Mouse (Mus musculus): ENCODE results near the gene Nav2. TPM values are rescaled to one million over a fixed set of nuclear protein-coding genes. Genes with fewer than 3 reads are reported as not detected.

The Nav2 gene
- total RNA-seq, 2 experiments from 2014 or later = 6.1 to 7.5 TPM

DNA sequence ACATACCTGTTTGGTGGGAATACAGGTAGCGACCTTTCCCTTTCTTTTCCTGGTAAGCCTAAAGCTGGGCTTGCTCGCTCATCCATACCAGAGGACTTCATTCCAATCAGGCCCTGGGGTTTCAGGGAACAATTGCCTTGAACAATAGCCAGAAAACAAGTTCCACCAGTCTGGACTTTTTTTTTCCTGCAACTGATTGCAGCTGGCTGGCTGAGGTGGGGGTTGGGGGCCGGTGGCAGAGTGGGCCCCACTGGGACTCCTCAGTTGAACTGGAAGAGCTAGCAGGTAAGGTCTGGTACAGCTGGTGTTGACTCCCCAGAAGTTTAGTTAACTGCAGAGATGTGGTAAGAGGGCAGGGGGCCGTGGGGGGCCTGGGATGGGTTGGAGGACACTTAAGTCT, 619.0 kb downstream of the Nav2 start:
- DNase-seq (ENCODE audit: low spot score in 2 of 2) = no peak

DNA sequence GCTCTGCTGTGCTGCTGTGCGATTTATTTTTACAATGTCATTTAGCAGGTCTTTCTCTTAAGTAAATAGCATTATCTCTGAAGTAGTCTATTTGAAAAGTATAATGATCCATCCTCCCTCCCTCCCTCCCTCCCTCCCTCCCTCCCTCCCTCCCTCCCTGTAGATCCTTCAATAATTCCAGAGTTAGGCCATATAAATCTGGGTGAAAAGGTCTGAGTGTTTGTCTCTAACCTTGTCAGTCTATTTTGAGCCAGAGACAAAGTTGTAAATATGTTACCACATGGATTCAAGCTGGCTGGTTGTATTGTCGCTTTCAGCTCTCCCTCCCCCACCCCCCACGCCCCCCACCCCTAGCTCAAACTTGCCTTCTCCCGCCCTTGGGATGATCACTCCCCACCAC, 619.4 kb downstream of the Nav2 start:
- DNase-seq (ENCODE audit: low spot score in 2 of 2) = no peak

DNA sequence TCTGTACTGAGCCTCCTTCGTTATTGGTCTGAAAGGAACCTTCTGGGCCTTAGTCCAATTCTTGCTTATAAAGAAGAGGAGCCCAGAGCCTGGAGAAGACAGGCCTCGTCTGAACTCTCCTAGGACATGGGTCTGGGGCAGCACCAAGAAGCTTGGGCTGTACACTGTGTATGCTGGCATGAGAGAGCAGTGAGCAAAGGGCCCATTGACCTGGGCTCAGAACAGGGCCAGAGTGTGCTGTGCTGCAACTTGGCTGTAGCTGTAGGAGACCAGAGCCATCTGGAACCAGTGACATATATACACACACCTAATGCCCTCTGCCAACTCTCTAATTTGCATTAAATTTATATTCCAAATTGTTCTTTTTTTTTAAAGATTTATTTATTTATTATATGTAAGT, 621.0 kb downstream of the Nav2 start:
- DNase-seq (ENCODE audit: low spot score in 2 of 2) = no peak

DNA sequence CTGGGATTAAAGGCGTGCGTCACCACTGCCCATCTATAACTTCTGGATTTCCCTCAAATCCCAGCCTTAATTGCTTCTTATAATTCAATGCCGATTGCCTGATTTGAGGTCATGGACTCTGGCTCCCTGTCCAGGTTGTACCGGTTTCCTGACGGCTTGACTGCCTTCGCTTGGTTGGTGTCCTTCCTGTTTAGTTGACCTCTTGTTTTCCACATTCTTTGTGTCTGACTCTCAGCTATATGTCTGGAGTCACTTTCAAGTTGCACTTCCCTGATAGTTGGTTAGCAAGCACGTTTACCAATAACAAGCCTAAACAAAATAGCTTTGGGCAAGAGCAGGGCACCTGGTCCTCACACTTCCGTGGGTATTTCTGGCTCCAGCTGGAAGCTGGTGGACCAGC, 625.1 kb downstream of the Nav2 start:
- DNase-seq (ENCODE audit: low spot score in 2 of 2) = no peak

DNA sequence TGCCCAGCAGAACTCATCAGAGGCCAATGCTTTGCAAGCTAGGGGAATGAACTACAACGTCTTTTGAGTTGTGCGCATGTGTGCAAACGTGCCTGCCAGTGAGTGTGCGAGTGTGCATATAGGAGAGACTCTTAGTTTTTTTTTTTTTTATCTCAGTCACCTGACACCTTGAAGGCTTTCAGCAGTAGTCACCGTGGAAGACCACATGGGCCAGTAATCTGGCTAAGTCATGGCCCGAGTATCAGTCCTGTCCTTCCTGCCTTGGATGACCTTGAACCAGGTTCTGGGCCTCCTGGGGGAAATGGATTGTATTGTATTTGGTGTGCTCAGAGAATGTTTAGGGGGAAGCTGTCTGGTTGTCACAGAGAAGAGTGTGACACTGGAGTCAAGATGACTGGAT, 625.7 kb downstream of the Nav2 start:
- DNase-seq (ENCODE audit: low spot score in 2 of 2) = no peak

DNA sequence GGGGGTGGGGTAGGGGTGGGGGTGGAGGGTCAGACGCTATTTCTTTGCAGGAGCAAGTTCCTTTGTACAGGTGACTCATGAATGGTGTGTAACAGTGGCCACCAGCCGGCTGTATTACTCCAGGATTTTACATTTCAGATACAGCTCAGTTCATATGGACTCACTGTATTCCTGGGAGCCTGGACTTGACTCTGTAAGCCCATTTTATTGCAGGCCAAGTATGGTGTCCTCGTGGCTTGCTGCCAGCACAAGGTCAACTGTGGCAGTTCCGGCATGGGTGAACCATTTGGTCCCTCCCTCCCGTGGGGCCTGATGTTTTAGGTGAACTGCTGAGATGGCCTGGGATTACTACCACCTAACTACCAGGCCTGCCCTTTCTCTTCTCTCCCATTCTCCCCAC, 629.8 kb downstream of the Nav2 start:
- no peak for DNase-seq (ENCODE audit: low spot score in 2 of 2)

DNA sequence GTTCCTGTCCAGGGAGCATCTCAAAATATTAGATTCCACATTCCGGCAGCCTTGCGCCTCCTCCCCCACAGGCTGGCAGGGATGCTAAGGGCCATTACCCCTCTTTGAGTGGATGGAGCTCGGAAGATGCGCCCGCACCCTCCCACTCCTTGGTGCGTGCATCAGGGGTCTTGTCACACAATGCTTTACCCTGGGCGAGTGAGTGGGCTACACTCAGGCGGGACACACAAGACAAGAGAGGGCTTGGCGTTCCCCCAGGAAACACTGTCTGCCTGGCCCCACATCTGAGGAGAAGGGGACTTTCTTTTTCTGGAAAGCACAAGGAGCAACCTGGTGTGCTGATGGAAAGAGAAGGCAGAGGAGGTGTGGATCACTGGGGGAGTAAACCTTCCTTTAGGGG, 631.7 kb downstream of the Nav2 start:
- no peak for DNase-seq (ENCODE audit: low spot score in 2 of 2)

DNA sequence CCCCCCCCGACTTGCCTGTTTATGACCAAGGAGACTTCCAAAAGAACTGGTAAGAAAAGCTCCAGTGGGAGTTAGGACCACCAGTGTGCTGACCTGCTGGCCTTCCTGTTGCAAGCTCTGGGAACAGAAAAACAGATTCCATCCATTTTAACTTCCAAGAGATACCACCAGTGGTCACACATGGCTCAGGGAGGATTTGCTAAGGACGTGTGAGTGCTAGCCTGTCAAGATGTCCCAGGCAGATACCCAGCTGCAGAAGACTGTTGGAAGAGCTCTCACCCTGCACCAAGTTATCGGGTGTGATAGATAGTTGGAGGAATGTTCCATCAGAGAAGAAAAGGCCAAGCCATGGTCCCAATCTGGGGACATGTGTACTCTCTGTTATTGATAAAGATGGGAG, 633.6 kb downstream of the Nav2 start:
- no peak for DNase-seq (ENCODE audit: low spot score in 2 of 2)

DNA sequence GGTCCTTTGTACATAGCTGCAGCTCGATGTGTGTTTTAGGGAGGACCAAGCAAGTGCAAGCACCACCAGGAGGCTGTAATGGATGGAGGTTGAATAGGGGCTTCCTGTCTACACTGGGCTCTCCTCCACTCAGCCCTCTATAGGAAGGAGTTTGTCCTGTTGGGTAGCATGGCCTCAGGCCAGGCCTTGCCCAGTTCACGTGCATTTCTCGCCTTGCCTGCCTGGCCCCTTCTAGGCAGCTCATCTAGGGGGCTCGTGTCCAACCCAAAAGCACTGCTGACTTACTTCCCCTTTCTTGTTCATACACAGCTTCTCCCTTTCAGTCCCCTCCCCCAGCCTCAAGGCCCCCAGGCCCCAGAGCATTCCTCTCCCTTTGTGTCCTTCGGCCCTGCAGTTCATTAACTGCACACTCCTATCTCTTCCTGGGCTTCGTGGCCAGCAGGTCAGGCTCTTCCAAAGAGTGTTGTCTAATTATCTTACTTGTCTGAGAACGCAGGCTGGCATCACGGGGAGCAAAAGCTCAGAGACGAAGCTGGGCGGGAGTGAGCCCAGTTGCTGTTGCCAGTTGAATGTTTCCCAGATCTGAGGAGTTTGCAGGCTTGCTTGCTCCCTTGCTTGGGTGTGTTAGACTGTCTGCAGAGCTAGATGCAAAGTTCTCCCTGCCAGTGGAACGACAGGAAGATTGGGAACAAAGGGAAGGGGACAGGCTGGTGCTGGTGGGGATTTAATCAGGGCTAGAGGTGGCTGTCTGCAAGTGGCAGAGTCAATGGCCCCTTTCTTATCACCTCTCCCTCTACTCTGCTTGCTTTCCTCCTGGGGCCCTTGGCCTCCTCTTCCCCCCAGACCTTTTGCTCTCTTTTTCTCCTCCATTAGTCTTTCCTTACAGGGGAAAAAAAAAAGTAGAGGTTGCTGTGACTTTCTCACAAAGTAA, 636.5 kb downstream of the Nav2 start:
- no peak for DNase-seq (ENCODE audit: low spot score in 2 of 2)

DNA sequence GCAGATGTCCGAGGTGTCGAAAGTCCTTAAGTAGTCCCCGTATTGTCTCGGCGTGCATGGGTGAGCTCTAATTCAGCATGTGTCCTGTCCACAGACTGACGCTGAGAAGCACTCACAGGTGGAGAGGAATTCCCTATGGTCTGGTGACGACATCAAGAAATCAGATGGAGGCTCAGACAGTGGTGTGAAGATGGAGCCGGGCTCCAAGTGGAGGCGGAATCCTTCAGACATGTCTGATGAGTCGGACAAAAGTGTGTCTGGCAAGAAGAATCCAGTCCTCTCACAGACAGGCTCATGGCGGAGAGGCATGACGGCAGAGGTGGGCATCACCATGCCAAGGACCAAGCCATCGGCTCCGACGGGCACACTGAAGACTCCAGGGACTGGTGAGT, 637.2 kb downstream of the Nav2 start:
- no peak for DNase-seq (ENCODE audit: low spot score in 2 of 2)

DNA sequence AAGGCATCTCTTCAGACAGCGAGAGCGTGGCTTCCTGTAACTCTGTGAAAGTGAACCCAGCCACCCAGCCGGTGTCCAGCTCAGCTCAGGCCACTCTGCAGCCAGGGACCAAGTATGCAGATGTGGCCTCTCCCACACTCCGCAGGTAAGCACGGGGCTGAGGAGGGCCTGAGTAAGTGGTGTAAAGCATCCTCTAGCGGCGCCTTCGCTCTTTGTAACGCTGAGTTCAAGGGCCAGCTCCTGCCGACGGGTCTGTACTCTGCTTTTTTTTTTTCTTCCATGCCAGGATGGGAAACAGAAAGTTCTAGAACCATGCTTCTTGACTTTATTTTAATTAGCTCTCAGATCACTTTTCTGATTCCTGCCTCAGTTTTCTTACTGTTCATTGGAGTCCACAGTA, 639.9 kb downstream of the Nav2 start:
- no peak for DNase-seq (ENCODE audit: low spot score in 2 of 2)

DNA sequence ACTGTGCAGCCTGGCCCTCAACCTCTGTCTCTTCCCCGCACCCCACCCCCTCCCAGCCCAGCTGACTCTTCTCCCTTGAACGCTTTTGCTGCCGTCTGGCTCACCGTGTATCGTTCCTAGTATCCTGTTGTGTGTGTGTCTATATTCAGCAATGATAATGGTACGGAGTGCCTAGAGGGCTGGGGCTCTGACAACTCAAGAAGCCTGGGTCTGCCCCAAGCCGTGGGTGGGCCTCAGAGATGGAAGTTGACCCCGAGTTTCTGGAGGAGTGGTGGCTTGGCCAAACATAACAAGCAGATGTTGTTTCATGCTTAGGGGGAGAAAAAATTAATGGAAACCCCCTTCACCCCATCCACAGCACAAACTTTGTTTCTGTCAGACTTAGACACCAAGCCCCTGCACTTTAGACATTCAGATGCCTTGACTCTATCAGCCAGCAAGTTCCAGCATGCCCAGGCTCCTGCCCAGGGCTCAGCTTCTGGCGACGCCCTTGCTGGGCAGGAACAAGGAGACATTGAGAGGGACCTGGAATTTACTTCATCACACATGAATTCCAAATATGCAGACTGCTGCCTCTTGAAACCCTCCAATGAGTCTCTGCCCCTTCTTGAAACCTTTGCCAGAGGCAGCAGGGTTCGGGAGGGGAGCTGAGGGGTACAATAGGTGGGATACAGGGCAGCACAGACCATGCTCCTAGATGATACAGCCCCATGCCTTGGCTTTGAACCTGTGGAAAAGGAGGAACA, 644.9 kb downstream of the Nav2 start:
- no peak for DNase-seq (ENCODE audit: low spot score in 2 of 2)

DNA sequence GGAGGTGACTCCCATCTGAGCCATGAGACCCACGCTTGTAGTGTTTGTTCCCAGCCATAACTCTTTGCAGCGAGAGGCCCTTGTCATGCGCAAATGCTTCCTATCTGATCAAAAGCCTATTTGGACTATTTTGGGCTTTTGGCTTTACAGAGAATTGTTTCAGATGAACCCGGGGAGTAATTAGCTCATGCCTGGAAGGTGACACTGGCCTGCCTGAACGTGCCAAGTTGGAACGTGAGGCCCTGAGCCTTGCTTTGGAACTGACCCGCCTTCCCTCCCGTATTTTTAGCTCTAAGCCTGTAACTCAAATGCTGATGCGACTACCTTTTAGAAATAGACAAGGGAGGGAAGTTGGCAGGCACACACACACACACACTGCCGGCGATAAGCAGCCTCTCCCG, 649.7 kb downstream of the Nav2 start:
- no peak for DNase-seq (ENCODE audit: low spot score in 2 of 2)

DNA sequence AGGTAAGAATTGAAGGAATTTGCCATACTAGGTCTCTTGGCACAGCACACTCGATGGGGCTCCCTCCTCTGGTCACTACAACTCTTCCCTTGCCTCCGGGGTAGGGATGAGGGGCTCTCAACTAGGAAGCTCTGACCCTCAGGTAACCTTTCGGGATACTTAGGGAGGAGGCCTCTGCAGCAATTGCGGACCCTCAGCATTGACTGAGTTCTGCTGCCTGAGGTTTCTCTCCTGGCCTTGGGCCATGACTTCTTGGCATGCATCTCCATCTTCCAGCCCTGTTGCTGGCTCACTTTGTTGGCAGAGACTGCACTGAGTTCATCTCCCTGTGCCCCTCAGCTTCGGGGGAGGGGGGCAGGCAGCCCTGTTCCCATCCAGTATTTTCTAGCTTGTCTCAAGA, 650.4 kb downstream of the Nav2 start:
- DNase-seq (ENCODE audit: low spot score in 2 of 2) = no peak

DNA sequence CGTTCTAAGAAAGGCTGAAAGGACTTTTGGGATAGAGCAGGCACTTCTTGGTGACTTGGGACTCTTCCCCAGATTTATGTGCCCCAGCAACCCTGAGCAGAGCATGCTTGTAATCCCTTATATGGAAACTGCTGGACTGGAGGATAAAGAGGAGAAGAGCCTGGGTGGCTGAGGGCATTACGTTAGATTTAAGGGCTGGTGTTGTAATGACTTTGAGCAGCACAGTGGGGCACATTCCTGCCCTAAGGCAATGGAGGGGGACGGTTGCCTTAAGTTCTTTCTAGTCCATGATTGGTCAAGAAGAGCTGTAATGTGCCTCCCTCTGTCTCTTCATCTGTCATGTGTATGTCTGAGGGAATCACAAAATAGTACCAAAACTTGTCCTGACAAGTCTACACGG, 651.5 kb downstream of the Nav2 start:
- DNase-seq (ENCODE audit: low spot score in 2 of 2) = no peak

DNA sequence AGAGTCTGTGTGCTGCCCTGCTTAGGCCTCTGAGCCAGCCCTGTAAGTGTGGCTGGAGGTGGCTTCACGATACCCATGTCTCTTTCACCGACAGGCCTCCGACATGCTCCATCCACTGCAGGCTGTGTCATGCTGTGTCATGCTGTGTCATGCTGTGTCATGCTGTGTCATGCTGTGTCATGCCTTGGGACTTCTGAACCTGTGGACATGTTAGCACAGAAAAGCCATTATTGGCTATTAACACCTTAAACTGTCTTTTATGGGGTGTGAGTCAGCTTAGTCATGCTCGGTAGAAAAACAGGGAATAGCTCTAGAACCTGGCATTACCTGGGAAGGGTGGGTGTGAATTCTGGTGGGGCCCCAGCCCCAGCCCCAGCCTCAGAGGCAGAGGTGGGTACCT, 653.9 kb downstream of the Nav2 start:
- DNase-seq (ENCODE audit: low spot score in 2 of 2) = no peak

DNA sequence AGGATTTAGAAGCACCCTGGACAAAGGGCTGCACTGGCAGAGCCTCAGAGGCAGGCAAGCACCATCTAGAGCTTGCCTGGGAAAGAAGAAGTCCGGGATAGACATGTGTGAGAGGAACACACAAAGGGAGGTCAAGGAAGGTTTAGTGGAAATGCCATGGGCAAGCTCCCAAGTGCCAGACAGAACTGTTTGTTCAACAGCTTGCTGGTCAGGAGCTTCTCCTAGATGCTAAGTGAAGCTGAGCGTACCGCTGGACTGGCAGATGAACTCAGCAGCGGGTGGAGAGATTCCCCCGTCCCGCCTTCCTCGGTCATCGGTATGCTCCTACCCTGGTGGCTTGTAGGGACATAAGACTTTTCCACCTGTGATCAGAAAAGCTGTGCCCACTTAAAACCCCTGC, 654.3 kb downstream of the Nav2 start:
- DNase-seq (ENCODE audit: low spot score in 2 of 2) = no peak

DNA sequence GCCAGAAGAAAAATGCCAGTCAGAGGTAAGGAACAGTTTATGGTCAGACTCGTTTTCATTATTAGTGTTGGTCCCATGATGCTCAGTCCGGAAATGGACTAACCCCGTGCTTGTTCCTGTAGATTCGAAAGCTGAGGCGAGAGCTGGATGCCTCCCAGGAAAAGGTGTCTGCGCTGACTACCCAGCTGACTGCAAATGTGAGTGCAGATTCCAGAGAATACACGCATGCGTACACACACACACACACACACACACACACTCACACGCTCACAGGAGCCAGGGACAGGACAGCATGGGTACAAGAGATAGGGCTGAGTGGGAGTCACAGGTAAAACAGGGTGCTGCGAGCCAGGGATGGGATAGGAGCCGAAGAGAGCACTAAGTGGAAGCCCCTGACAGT, 656.6 kb downstream of the Nav2 start:
- DNase-seq (ENCODE audit: low spot score in 2 of 2) = no peak

DNA sequence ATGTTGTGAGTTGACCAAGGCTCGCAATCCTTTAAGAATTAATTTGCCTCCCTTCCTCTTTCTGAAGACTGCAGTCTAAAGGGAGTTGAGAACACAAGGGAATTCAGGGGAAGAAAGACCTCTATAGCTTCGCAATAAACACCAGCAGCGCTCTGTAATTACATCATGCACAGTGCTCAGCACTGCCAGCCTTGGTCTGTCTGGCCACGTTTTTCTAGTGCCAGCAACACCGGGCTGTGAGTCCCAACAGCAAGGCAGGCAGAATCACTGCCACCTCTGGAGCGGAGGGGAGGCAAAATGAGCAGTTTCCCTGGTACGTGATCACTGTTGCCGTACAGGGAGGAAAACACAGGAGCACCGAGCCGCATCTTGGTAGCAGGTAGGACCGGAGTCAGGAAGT, 657.3 kb downstream of the Nav2 start:
- no peak for DNase-seq (ENCODE audit: low spot score in 2 of 2)

DNA sequence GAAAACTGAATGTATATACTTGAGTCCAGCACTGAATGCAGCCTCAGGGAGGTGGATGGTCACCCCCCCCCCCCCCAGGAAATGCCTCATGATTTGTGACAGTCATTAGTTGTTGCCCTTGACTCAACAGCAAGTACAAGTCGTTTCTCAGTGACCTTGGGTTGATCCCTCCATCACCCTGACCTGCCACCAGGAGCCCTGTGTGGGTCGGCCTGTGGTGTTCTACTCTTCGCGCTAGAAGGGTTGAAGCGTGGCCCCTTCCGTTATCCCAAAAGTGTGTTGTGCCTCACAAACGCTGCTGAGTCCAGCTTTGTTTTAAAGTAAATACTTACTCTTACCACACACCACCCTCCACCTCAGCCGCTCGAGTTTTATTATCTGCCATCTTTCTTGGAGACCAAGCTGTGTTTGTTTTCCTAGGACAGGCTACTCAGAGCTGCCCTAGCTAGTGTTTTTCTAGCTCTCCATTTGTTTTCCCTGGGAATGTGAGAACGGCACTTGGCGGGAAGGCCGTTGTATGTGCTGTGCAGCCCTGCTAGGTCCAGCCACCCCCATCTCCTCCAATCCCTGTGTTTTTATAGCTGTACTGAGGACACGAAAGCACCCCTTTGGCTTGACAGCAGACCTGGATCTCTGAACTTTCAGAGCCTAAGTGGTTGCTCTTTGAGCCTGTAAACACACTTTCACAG, 659.0 kb downstream of the Nav2 start:
- no peak for DNase-seq (ENCODE audit: low spot score in 2 of 2)

DNA sequence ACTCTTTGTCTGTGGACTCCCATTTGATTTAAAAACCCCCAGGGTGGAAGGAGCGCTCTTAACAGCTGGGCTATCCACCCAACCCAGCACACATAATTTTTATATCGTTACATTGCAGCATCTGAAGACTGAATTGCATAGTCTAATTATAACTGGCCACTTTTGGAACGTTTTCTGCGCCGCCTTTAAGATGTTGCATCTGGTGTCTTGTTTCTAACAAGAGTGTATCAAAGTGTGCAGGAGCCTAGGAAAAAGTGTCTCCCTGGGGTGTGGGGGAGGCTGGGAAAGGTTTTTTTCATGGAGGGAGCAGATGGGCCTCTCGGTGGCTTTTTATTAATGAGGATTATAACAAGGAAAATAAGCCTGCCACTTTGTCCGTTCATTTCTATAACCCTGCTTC, 661.1 kb downstream of the Nav2 start:
- DNase-seq (ENCODE audit: low spot score in 2 of 2) = no peak

DNA sequence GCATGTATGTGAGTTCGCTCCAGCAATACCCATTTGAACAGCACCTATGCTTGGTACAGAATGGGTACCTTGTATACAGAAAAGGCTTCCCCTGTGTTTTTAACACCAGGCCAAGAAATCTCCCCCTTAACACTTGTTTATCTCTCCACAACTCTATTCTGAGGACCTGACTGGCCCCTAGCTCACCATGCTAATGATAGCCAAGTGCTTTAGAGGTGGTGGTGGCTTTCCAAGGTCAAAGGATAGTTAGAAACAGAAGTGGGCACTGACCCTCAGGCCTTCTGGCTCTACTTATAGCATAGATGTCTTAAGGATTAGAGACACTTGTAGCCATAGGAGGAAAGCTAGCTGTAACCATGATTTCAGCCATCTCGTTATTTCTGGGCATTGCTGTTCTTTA, 663.1 kb downstream of the Nav2 start:
- DNase-seq (ENCODE audit: low spot score in 2 of 2) = no peak

Measured in adrenal gland, adult 18-20 months (tissue).